ENCODE assay signal across 8 mouse cellular contexts in the genomic region with DNA sequence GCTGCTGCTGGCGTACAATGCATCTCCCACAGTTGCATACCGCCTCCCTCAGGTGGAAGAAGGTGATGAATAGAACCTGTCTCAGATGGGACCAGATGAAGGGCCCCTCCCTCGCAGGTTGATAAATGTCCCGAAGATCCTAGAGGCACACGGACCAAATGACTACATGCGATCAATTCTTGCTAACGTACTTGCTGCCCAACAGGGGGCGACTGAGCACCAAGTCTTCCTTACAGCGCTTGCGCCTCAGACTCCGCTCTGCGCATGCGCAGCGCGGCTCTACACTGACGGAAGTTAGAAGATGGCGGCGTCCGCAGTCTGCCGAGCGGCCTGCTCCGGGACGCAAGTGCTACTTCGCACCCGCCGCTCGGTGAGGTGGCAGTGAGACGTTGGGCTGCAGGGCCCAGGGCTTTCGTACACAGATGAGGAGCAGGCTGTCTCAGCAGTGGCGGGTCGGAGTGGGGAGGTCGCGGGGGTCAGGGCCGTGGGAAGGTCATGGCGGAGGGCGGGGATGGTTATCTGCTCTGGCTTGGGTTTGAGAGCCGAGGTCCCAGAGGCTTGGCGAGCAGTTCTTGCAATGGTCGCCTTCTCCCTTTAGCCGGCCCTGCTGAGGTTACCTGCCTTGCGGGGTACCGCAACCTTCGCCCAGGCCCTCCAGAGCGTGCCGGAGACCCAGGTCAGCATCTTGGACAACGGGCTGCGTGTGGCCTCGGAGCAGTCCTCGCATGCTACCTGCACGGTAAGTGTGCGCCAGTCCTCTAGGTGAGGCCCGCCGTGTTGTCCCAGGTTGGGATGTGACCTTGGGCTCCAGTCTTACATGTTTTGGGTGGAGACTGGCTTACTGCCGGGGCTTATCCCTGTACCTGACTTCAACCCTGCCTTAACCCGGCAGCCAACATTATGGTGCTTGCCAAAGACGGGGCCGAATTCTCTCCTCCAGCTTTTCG. TPM values are rescaled to one million over a fixed set of nuclear protein-coding genes. Genes with fewer than 3 reads are reported as not detected.
DNase-seq lines count a peak whose midpoint lies in the region; ATAC-seq and TF ChIP-seq lines count a peak whose summit lies in the region.

TSS of gene Uqcrc1 (plus strand) at position 216 of the 947 bp plus-strand sequence.

- H3K9ac ChIP-seq in hindbrain, embryonic 13.5 days, result peak within 1 kb of the TSS; percentile 96

- no peaks in the 10 kb centered on the region for H3K27me3 ChIP-seq in Patski
- H3K27me3 ChIP-seq in hindbrain, embryonic 13.5 days, result no peaks in the 10 kb centered on the region

- peak; percentile 86 for DNase-seq in Patski (ENCODE audit: low read depth, low spot score)
- peak; percentile 99 for DNase-seq in cerebellum, postnatal 14 days
- DNase-seq in frontal cortex, postnatal 14 days (ENCODE audit: low spot score in 2 of 2), result peak; percentile 90 to 94
- DNase-seq in layer of hippocampus, postnatal 25 days (ENCODE audit: extremely low spot score in 1 of 2, low spot score in 1 of 2), result peak; percentile 86 to 97
- DNase-seq in lung, postnatal 25 days (ENCODE audit: low spot score), result peak; percentile 95
- peak; percentile 99 for DNase-seq in retina, embryonic 14.5 days (ENCODE audit: low spot score)
- peak; percentile 98 for DNase-seq in thymus, postnatal 4 days

- POLR2A ChIA-PET in Patski (lab: Charles Lee), result no interaction called here

- CTCF ChIA-PET in Patski (lab: Charles Lee), result no interaction called here

- H3K36me3 ChIP-seq in hindbrain, embryonic 13.5 days, result peaks cover 36% of the 10 kb centered on the region

- peaks cover 12% of the 10 kb centered on the region for H3K4me1 ChIP-seq in hindbrain, embryonic 13.5 days (replicated peaks)

- peak within 1 kb of the TSS; percentile 99 for H3K4me3 ChIP-seq in hindbrain, embryonic 13.5 days

- peak within 1 kb of the TSS; percentile 75 for H3K27ac ChIP-seq in hindbrain, embryonic 13.5 days

- no peaks in the 10 kb centered on the region for H3K9me3 ChIP-seq in hindbrain, embryonic 13.5 days

- in situ Hi-C loops in Patski (cut with MboI; ENCODE audit: low pct_unique_long_range_greater_than_20kb), result no loop called here

- H3K4me2 ChIP-seq in hindbrain, embryonic 13.5 days, result peak within 1 kb of the TSS; percentile 88

- ATAC-seq in Patski, result peak; percentile 87
- peak; percentile 90 for ATAC-seq in hindbrain, embryonic 13.5 days (ENCODE audit: low FRiP score)

- WGBS in hindbrain, embryonic 13.5 days, result 2% methylated on average over 58 of the region's 58 CpGs

- TF ChIP-seq CTCF in Patski (IDR thresholded peaks at IDR 0.05), result peak; percentile 98

RNA-seq across cellular contexts. Expression of gene Uqcrc1, which starts in this region (rescaled TPM):
- polyA plus RNA-seq in Patski (2021), result 440 TPM
- 398 and 399 TPM in 2 replicates for polyA plus RNA-seq in hindbrain, embryonic 13.5 days (2015; fragmentation: Nextera tagmentation; extraction: Ambion mirVana)
- total RNA-seq in layer of hippocampus, postnatal 25 days (2021), result 100 to 1,000 TPM; 353 to 403 TPM

Comparison
In these comparisons a context has a peak if more than half of its experiments do, and no peak if none do; other contexts are left out.
1. Peak in every context shown above with its lines: DNase-seq, ATAC-seq, H3K4me3 ChIP-seq and H3K27ac ChIP-seq.